Mouse (Mus musculus): ENCODE results near the gene Gm5286. TPM values are rescaled to one million over a fixed set of nuclear protein-coding genes. Genes with fewer than 3 reads are reported as not detected.
"Not testable (repeated sequence)": the region's sequence is repeated elsewhere in the genome, so short reads cannot be mapped to it uniquely, and the experiment has no call there.

Gene Gm5286
- not detected in 2 replicates for polyA plus RNA-seq (2016; fragmentation: Nextera tagmentation; extraction: Ambion mirVana)

- H3K9me3 ChIP-seq; H3K27ac ChIP-seq; H3K27me3 ChIP-seq (ENCODE audit: poor library complexity, severe bottlenecking); H3K36me3 ChIP-seq (replicated peaks); DNase-seq (ENCODE audit: extremely low spot score, low spot score); H3K4me1 ChIP-seq; H3K4me3 ChIP-seq: not testable (repeated sequence)
- 77% methylated on average over 3 of the region's 4 CpGs for WGBS
Measured at GRCm38 (mm10) chr3:94196414-94196813, at the start of gene Gm5286. TSS of gene Gm5286 (plus strand) at chr3:94196714.

DNA sequence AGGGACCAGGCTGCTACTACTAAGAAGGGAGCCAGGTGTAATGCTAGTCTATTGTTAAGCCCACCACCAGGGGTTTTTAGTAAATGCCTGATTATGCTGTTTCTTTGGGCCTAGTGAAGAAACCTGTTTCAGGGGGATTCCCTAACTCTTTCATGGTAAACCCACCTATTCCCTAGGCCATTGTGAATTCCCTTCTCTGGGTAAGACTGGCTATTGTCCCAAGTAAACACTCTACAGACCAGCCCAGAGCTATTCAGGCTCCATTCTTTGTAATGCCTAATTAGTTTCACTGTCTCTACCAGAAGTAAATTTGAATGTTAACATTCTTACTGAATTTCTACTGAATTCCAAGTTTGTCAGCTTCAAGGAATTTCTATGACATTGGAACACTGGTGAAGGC lies 29.2 kb upstream of the Gm5286 start:
- H3K36me3 ChIP-seq (replicated peaks); H3K27ac ChIP-seq; H3K9me3 ChIP-seq; H3K4me1 ChIP-seq; H3K27me3 ChIP-seq (ENCODE audit: poor library complexity, severe bottlenecking); H3K4me3 ChIP-seq; DNase-seq (ENCODE audit: extremely low spot score, low spot score): not testable (repeated sequence)

DNA sequence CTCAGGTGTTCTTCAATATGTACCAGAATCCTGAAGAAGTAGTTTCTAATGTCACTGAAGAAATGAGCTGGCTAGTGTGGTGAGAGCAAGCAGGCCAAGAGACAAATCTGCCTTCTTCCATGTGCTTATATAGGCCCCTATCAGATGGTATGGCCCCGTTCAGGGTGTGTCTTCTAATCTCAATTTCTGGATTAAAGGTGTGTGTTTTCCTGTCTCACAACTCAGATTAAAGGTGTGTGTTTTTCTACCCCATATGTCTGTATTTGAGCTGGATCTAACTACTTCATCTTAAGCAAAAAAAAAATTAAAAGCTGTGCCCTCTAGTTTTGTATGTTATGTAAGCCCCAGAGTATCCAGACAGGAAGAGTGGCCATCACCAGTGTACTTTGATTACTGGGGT lies 18.4 kb upstream of the Gm5286 start, which contains the start of gene Gm10696:
Gene Gm10696, minus strand, starts transcription at position 101 of the 400 bp plus-strand sequence.
- not testable (repeated sequence) for H3K27ac ChIP-seq; H3K4me3 ChIP-seq; DNase-seq (ENCODE audit: extremely low spot score, low spot score); H3K4me1 ChIP-seq; H3K27me3 ChIP-seq (ENCODE audit: poor library complexity, severe bottlenecking); H3K9me3 ChIP-seq; H3K36me3 ChIP-seq (replicated peaks)
- WGBS: 96% methylated on average over 1 of the region's 1 CpGs

Other genes starting within 250 kb of the Gm5286 start
- not detected in 2 replicates for gene Tdpoz5, start 235.4 kb upstream of the Gm5286 start, polyA plus RNA-seq (2016; fragmentation: Nextera tagmentation; extraction: Ambion mirVana)
- not detected in 2 replicates for gene Gm9125, start 141.8 kb upstream of the Gm5286 start, polyA plus RNA-seq (2016; fragmentation: Nextera tagmentation; extraction: Ambion mirVana)
- gene Gm10697, start 124.1 kb upstream of the Gm5286 start, polyA plus RNA-seq (2016; fragmentation: Nextera tagmentation; extraction: Ambion mirVana): not detected in 2 replicates
- not detected in 2 replicates for gene Gm10696, start 18.5 kb upstream of the Gm5286 start, polyA plus RNA-seq (2016; fragmentation: Nextera tagmentation; extraction: Ambion mirVana)
- not detected in 2 replicates for gene Gm4778, start 67.3 kb downstream of the Gm5286 start, polyA plus RNA-seq (2016; fragmentation: Nextera tagmentation; extraction: Ambion mirVana)
- gene Them4, start 113.4 kb downstream of the Gm5286 start, polyA plus RNA-seq (2016; fragmentation: Nextera tagmentation; extraction: Ambion mirVana): 6.7 and 8.1 TPM in 2 replicates
- not detected in 2 replicates for gene Them5, start 145.4 kb downstream of the Gm5286 start, polyA plus RNA-seq (2016; fragmentation: Nextera tagmentation; extraction: Ambion mirVana)
- gene C2cd4d, start 165.7 kb downstream of the Gm5286 start, polyA plus RNA-seq (2016; fragmentation: Nextera tagmentation; extraction: Ambion mirVana): 0.11 and 0.40 TPM in 2 replicates
- 0.16 and 0.36 TPM in 2 replicates for gene Rorc, start 176.1 kb downstream of the Gm5286 start, polyA plus RNA-seq (2016; fragmentation: Nextera tagmentation; extraction: Ambion mirVana)
- 0.15 and 0.21 TPM in 2 replicates for gene Lingo4, start 201.8 kb downstream of the Gm5286 start, polyA plus RNA-seq (2016; fragmentation: Nextera tagmentation; extraction: Ambion mirVana)
- 37.6 and 38.1 TPM in 2 replicates for gene Tdrkh, start 216.6 kb downstream of the Gm5286 start, polyA plus RNA-seq (2016; fragmentation: Nextera tagmentation; extraction: Ambion mirVana)
- 70.9 and 74.5 TPM in 2 replicates for gene Mrpl9, start 246.6 kb downstream of the Gm5286 start, polyA plus RNA-seq (2016; fragmentation: Nextera tagmentation; extraction: Ambion mirVana)
- 0.62 and 0.81 TPM in 2 replicates for gene Oaz3, start 247.2 kb downstream of the Gm5286 start, polyA plus RNA-seq (2016; fragmentation: Nextera tagmentation; extraction: Ambion mirVana)

Measured in forebrain, embryonic 10.5 days (tissue).